Mouse (Mus musculus): Measurements from ENCODE around the gene Col6a6. TPM values are rescaled to one million over a fixed set of nuclear protein-coding genes. Genes with fewer than 3 reads are reported as not detected.

The Col6a6 gene
- polyA plus RNA-seq, 1 experiment from 2014 or later, result 1.1 TPM

- no peak overlapping the region for H3K4me3 ChIP-seq (ENCODE audit: low read length)
- WGBS, result 79% methylated on average over 17 of the region's 17 CpGs
- H3K36me3 ChIP-seq (ENCODE audit: insufficient read depth, low read length), result no peaks in the 10 kb centered on the region
- H3K9me3 ChIP-seq (ENCODE audit: low read length), result no peaks in the 10 kb centered on the region
- H3K27me3 ChIP-seq (ENCODE audit: insufficient read depth, low read length), result no peaks in the 10 kb centered on the region
- H3K4me2 ChIP-seq (replicated peaks; ENCODE audit: low read depth, low read length), result no peak overlapping the region
- no peak overlapping the region for H3K27ac ChIP-seq (ENCODE audit: low read length)
- ATAC-seq (ENCODE audit: low FRiP score, low TSS enrichment), result no peak
- H3K9ac ChIP-seq (replicated peaks; ENCODE audit: low read length), result no peak overlapping the region
- peaks cover 7% of the 10 kb centered on the region for H3K4me1 ChIP-seq (ENCODE audit: insufficient read depth, low read length)
These were observed 18.9 kb downstream of the Col6a6 start for GRCm38 (mm10) chr9:105808920-105809505.

- Histone ChIP-seq H3K4me2 (replicated peaks; ENCODE audit: low read depth, low read length) (no peak overlapping the region), H3K4me1 (ENCODE audit: insufficient read depth, low read length) (no peaks in the 10 kb centered on the region), H3K4me3 (ENCODE audit: low read length) (no peak overlapping the region), H3K36me3 (ENCODE audit: insufficient read depth, low read length) (no peaks in the 10 kb centered on the region), H3K9ac (replicated peaks; ENCODE audit: low read length) (no peak overlapping the region), H3K9me3 (ENCODE audit: low read length) (no peaks in the 10 kb centered on the region), H3K27ac (ENCODE audit: low read length) (no peak overlapping the region), H3K27me3 (ENCODE audit: insufficient read depth, low read length) (no peaks in the 10 kb centered on the region)
- no peak for ATAC-seq (ENCODE audit: low FRiP score, low TSS enrichment)
- 67% methylated on average over 8 of the region's 8 CpGs for WGBS
These were observed 24.5 kb downstream of the Col6a6 start for GRCm38 (mm10) chr9:105803416-105803815.

DNA sequence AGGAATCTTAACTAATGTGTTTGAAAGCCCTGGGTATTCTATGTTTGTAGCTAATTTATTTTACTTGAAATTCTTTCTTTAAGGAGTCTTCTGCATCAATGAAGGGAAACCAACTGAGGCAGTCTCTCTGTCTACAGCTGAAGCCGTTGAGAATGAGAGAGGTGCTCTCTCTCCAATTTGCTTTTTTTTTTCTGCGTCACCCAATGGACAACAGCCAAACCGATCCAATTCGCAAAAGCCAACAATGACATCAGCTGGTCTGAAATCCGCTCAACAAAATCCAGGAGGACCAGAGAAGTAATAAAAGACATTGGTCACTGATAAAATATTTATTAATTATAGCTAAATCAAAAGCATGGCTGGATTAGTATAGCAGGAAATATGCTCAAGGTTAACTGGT, 26.5 kb downstream of the Col6a6 start:
- ATAC-seq (ENCODE audit: low FRiP score, low TSS enrichment), result no peak
- WGBS, result 91% methylated on average over 5 of the region's 5 CpGs

DNA sequence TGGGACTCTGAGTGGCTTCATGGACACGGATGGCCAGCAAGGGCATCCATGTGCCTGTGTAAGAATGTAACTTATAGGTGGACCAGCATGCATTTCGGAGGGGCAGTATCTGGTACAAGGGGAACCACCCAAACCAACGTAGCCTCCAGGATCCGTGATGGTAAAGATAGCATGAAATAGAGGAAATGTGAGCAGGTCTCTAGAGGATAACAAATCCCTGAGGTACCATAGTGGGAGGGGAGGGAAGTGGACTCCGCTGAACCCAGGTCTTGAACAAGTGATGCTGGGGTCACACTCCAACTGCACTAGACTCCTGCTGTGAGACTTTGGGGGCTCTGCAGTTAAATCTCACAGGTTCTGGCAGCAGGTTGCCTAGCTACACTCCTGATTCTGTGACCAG, 27.7 kb downstream of the Col6a6 start:
- WGBS, result 80% methylated on average over 5 of the region's 5 CpGs
- no peak for ATAC-seq (ENCODE audit: low FRiP score, low TSS enrichment)
- H3K36me3 ChIP-seq (ENCODE audit: insufficient read depth, low read length), result no peaks in the 10 kb centered on the region

More for the DNA sequence above, 26.5 kb downstream of the Col6a6 start:
- no peak overlapping the region for H3K4me3 ChIP-seq (ENCODE audit: low read length)
- no peak overlapping the region for H3K27ac ChIP-seq (ENCODE audit: low read length)
- no peaks in the 10 kb centered on the region for H3K4me1 ChIP-seq (ENCODE audit: insufficient read depth, low read length)
- H3K27me3 ChIP-seq (ENCODE audit: insufficient read depth, low read length), result no peaks in the 10 kb centered on the region
- H3K9me3 ChIP-seq (ENCODE audit: low read length), result no peaks in the 10 kb centered on the region
- H3K4me2 ChIP-seq (replicated peaks; ENCODE audit: low read depth, low read length), result no peak overlapping the region
- H3K36me3 ChIP-seq (ENCODE audit: insufficient read depth, low read length), result no peaks in the 10 kb centered on the region
- no peak overlapping the region for H3K9ac ChIP-seq (replicated peaks; ENCODE audit: low read length)

GRCm38 (mm10) chr9:105796137-105796536, 31.8 kb downstream of the Col6a6 start:
- no peak overlapping the region for H3K27ac ChIP-seq (ENCODE audit: low read length)
- H3K4me1 ChIP-seq (ENCODE audit: insufficient read depth, low read length), result no peaks in the 10 kb centered on the region; the same call in 1 of the 2 replicates
- ATAC-seq (ENCODE audit: low FRiP score, low TSS enrichment), result no peak
- no peaks in the 10 kb centered on the region for H3K27me3 ChIP-seq (ENCODE audit: insufficient read depth, low read length)
- no peak overlapping the region for H3K4me3 ChIP-seq (ENCODE audit: low read length)
- no peak overlapping the region for H3K4me2 ChIP-seq (replicated peaks; ENCODE audit: low read depth, low read length)
- 47% methylated on average over 6 of the region's 6 CpGs for WGBS
- no peaks in the 10 kb centered on the region for H3K36me3 ChIP-seq (ENCODE audit: insufficient read depth, low read length)
- H3K9me3 ChIP-seq (ENCODE audit: low read length), result no peaks in the 10 kb centered on the region
- H3K9ac ChIP-seq (replicated peaks; ENCODE audit: low read length), result no peak overlapping the region

More for the DNA sequence above, 27.7 kb downstream of the Col6a6 start:
- H3K9me3 ChIP-seq (ENCODE audit: low read length), result no peaks in the 10 kb centered on the region
- no peaks in the 10 kb centered on the region for H3K4me1 ChIP-seq (ENCODE audit: insufficient read depth, low read length)
- H3K9ac ChIP-seq (replicated peaks; ENCODE audit: low read length), result no peak overlapping the region
- H3K4me3 ChIP-seq (ENCODE audit: low read length), result no peak overlapping the region
- no peaks in the 10 kb centered on the region for H3K27me3 ChIP-seq (ENCODE audit: insufficient read depth, low read length)
- H3K27ac ChIP-seq (ENCODE audit: low read length), result no peak overlapping the region
- H3K4me2 ChIP-seq (replicated peaks; ENCODE audit: low read depth, low read length), result no peak overlapping the region

DNA sequence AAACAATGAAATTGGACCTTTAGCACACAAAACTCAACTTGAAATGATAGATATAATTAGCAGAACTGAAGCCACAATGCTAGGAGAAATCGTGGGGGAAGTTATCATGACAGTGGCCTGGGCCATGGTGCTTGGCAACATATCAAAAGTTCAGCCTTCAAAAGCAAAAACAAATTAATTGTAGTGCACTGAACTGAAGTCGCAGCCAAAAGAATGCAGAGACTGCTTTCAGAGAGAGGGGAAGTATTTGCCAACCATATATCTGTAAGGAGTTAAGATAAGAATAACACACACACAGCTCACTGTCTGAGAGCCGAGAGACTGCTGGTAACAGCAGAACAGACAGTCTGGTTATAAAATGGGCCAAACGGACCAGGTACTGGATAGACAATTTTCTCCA, 33.0 kb downstream of the Col6a6 start:
- Histone ChIP-seq H3K4me1 (ENCODE audit: insufficient read depth, low read length) (no peaks in the 10 kb centered on the region; the same call in 1 of the 2 replicates), H3K27me3 (ENCODE audit: insufficient read depth, low read length) (no peaks in the 10 kb centered on the region), H3K9me3 (ENCODE audit: low read length) (no peaks in the 10 kb centered on the region), H3K4me2 (replicated peaks; ENCODE audit: low read depth, low read length) (no peak overlapping the region), H3K27ac (ENCODE audit: low read length) (no peak overlapping the region), H3K4me3 (ENCODE audit: low read length) (no peak overlapping the region), H3K9ac (replicated peaks; ENCODE audit: low read length) (no peak overlapping the region), H3K36me3 (ENCODE audit: insufficient read depth, low read length) (no peaks in the 10 kb centered on the region)
- no peak for ATAC-seq (ENCODE audit: low FRiP score, low TSS enrichment)
- 45% methylated on average over 4 of the region's 4 CpGs for WGBS

- 52% methylated on average over 5 of the region's 5 CpGs for WGBS
- Histone ChIP-seq H3K27me3 (ENCODE audit: insufficient read depth, low read length) (no peaks in the 10 kb centered on the region), H3K36me3 (ENCODE audit: insufficient read depth, low read length) (no peaks in the 10 kb centered on the region), H3K27ac (ENCODE audit: low read length) (no peak overlapping the region), H3K9ac (replicated peaks; ENCODE audit: low read length) (no peak overlapping the region), H3K4me1 (ENCODE audit: insufficient read depth, low read length) (no peaks in the 10 kb centered on the region; the same call in 1 of the 2 replicates), H3K9me3 (ENCODE audit: low read length) (no peaks in the 10 kb centered on the region), H3K4me2 (replicated peaks; ENCODE audit: low read depth, low read length) (no peak overlapping the region), H3K4me3 (ENCODE audit: low read length) (no peak overlapping the region)
- ATAC-seq (ENCODE audit: low FRiP score, low TSS enrichment), result no peak
These were observed 36.1 kb downstream of the Col6a6 start for GRCm38 (mm10) chr9:105791810-105792209.

GRCm38 (mm10) chr9:105788203-105788602, 39.8 kb downstream of the Col6a6 start:
- Histone ChIP-seq H3K9ac (replicated peaks; ENCODE audit: low read length) (no peak overlapping the region), H3K4me2 (replicated peaks; ENCODE audit: low read depth, low read length) (no peak overlapping the region), H3K4me1 (ENCODE audit: insufficient read depth, low read length) (no peaks in the 10 kb centered on the region; the same call in 1 of the 2 replicates), H3K9me3 (ENCODE audit: low read length) (no peaks in the 10 kb centered on the region), H3K4me3 (ENCODE audit: low read length) (no peak overlapping the region), H3K27me3 (ENCODE audit: insufficient read depth, low read length) (no peaks in the 10 kb centered on the region), H3K36me3 (ENCODE audit: insufficient read depth, low read length) (no peaks in the 10 kb centered on the region), H3K27ac (ENCODE audit: low read length) (no peak overlapping the region)
- WGBS, result 38% methylated on average over 3 of the region's 3 CpGs
- no peak for ATAC-seq (ENCODE audit: low FRiP score, low TSS enrichment)

DNA sequence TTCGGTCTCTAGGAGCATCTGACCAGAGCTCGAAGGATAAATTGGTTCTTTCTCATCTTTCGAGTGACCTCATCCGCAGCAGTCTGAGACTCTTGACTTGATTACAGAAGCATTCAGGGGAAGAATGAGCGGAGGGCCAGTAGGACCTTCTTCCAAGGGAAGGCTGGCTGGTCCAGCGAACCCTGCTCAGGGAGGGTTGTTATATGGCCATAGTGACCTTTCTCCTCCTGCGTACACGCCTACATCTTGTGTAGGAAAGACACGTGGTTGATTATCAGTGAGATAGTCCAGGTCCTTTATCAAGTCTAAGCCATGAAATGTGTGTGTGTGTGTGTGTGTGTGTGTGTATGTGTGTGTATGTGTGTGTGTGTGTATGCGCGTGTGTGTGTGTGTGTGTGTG, 40.2 kb downstream of the Col6a6 start:
- ATAC-seq (ENCODE audit: low FRiP score, low TSS enrichment), result no peak

GRCm38 (mm10) chr9:105784026-105784425, 43.9 kb downstream of the Col6a6 start:
- 89% methylated on average over 4 of the region's 4 CpGs for WGBS
- no peaks in the 10 kb centered on the region for H3K9me3 ChIP-seq (ENCODE audit: low read length)
- no peak for ATAC-seq (ENCODE audit: low FRiP score, low TSS enrichment)

More for the DNA sequence above, 40.2 kb downstream of the Col6a6 start:
- Histone ChIP-seq H3K9me3 (ENCODE audit: low read length) (no peaks in the 10 kb centered on the region), H3K9ac (replicated peaks; ENCODE audit: low read length) (no peak overlapping the region), H3K36me3 (ENCODE audit: insufficient read depth, low read length) (no peaks in the 10 kb centered on the region), H3K4me1 (ENCODE audit: insufficient read depth, low read length) (no peaks in the 10 kb centered on the region; the same call in 1 of the 2 replicates), H3K4me2 (replicated peaks; ENCODE audit: low read depth, low read length) (no peak overlapping the region), H3K27me3 (ENCODE audit: insufficient read depth, low read length) (no peaks in the 10 kb centered on the region), H3K27ac (ENCODE audit: low read length) (no peak overlapping the region), H3K4me3 (ENCODE audit: low read length) (no peak overlapping the region)
- 38% methylated on average over 11 of the region's 11 CpGs for WGBS

More at GRCm38 (mm10) chr9:105784026-105784425, 43.9 kb downstream of the Col6a6 start:
- Histone ChIP-seq H3K27ac (ENCODE audit: low read length) (no peak overlapping the region), H3K4me1 (ENCODE audit: insufficient read depth, low read length) (no peaks in the 10 kb centered on the region), H3K27me3 (ENCODE audit: insufficient read depth, low read length) (no peaks in the 10 kb centered on the region), H3K4me2 (replicated peaks; ENCODE audit: low read depth, low read length) (no peak overlapping the region), H3K9ac (replicated peaks; ENCODE audit: low read length) (no peak overlapping the region), H3K36me3 (ENCODE audit: insufficient read depth, low read length) (no peaks in the 10 kb centered on the region), H3K4me3 (ENCODE audit: low read length) (no peak overlapping the region)
